Mouse (Mus musculus): Measurements from ENCODE around the gene Ankrd34a. TPM values are rescaled to one million over a fixed set of nuclear protein-coding genes. Genes with fewer than 3 reads are reported as not detected.
A peak's percentile ranks its signal among the peaks of the same experiment; 100 is the strongest.
"Not testable (repeated sequence)": the region's sequence is repeated elsewhere in the genome, so short reads cannot be mapped to it uniquely, and the experiment has no call there.

Gene Ankrd34a
- total RNA-seq, 2 experiments from 2014 or later: 55.7 to 56.8 TPM

DNA sequence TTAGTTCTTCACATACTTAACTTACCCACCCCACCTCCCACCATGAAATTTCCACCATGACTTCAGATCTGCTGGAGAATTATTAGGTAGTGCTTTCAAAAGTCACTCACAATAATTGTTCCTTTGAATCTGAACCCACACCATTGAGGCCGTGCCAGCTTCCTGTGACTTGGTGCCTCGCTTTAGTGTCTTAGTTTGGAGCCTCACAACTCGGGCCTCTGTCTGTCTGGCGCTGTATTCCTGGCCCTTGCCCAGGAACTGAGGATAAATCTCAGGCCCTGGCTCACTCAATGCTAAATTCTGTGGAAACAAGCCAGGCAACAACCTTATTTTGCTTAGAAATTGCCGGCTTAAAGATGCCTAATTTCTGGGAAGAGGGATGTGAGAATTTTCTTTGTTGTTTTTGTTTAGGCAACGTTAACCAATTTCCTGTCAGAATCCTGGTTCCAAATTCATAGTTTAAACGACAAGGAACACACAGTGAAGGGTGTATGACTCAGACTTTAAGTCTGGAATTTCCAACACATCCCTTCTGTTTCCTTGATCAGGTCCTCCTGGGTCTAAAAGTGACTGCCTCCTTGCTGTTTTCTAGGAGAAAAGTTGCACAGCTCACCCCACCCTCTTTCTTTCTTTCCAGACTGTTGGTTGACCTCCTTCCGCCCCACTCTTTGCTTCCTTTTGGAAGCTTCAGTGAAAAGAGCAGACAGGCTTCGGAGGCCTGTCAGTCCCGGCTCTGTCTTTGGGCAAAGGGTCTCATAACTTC is 5.7 kb downstream of the Ankrd34a start:
- DNase-seq (ENCODE audit: low spot score in 2 of 2): no peak

DNA sequence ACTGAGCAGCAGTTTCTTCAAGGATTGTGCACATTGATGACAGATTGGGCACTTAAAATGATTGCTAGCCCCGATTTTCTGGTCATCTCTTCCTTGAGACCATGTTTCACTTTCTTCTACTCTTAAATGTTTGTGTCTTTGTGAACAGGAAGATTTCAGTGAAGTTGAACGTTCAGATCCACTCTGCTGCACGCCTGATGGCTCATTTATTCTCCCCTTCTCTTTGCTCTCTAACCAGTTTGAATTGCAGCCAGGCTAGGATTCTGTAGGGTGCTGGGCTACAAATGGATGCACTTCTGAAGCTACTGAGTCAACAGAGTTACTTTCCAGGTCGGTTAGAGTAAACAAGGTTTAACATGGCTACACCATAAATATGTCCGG is 6.3 kb downstream of the Ankrd34a start:
- no peak for DNase-seq (ENCODE audit: low spot score in 2 of 2)

DNA sequence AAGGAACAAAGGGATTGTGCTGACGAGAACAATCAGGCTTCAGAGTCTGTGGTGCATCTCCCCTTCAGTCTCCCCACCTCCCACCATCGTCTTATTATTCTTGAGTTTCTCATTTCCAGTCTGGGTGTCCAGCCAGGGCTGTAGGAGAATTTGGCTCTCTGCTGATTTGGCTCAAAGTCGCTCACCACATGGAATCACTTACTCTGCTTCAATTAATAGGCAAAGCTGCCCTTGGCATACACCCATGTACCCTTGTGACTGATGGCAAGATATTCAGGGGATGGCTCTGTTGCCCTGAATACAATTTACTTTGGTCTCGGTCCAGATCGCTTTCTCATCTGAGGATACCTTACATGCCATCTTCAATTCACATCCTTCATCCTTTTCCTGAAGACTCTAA is 6.9 kb downstream of the Ankrd34a start:
- DNase-seq (ENCODE audit: low spot score in 2 of 2): no peak

GRCm38 (mm10) chr3:96606007-96606406 is 9.6 kb downstream of the Ankrd34a start:
- not testable (repeated sequence) for DNase-seq (ENCODE audit: low spot score in 2 of 2)

DNA sequence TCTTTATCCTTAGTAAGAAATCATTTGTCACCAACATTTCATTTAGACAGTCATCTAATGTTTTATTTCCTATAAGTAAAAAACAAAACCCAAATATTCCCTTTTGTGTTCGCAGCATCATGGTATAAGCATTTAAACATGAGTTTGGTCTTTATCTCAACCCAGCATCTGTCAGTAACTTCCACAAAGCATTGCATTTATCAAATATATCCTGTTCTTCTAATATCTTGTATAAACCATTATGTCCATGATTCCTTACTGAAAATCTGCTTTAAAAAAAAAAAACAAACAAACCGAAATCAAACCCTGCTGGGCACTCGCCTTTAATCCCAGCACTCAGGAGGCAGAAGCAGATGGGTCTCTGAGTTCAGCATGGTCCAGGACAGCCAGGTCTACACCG is 10.2 kb downstream of the Ankrd34a start:
- DNase-seq (ENCODE audit: low spot score in 2 of 2): no peak

DNA sequence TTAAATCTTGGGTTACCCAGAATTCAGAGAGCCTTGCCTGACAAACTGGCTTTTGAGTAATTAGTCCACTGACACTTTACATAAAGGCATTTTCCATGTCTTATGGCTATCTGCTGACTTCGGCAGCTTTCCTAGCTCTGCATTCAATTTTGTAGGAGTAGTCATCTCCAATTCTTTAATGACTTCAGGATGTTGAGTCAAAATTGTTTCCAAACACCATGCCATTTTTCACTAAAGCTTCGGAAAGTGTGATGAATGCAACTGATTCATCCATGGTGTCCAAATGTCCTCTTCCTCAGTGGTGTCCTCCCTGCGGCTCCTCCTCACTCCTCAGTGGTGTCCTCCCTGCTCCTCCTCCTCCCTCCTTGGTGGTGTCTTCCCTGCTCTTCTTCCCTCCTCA is 21.5 kb downstream of the Ankrd34a start:
- DNase-seq (ENCODE audit: low spot score in 2 of 2): no peak

GRCm38 (mm10) chr3:96623201-96623600 is 26.8 kb downstream of the Ankrd34a start:
- no peak for DNase-seq (ENCODE audit: low spot score in 2 of 2)

- peak; percentile 95 to 99 for DNase-seq (ENCODE audit: low spot score in 2 of 2)
Observed at GRCm38 (mm10) chr3:96629729-96630600, 33.5 kb downstream of the Ankrd34a start, which contains the start of gene Rbm8a. Gene Rbm8a (plus strand): TSS chr3:96629933.

- no peak for DNase-seq (ENCODE audit: low spot score in 2 of 2)
Observed at GRCm38 (mm10) chr3:96632058-96632457, 35.6 kb downstream of the Ankrd34a start.

DNA sequence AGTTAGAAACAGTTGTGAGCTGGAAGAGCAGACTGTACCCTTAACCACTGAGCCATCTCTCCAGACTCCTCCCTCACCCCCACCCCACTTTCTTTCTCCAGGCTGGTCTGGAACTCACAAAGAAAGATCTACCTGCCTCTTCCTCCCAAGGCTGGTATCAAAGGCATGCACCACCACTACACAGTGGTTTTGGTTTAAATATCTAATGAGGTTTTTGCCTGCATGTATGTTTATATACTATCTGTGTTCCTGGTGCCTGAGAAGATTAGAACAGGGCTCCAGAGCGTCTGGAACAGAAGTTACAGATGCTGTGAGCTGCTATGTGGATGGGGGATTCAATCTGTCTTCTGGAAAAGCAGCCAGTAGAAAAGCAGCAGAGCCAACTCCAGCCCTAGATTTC is 37.6 kb downstream of the Ankrd34a start:
- no peak for DNase-seq (ENCODE audit: low spot score in 2 of 2)

DNA sequence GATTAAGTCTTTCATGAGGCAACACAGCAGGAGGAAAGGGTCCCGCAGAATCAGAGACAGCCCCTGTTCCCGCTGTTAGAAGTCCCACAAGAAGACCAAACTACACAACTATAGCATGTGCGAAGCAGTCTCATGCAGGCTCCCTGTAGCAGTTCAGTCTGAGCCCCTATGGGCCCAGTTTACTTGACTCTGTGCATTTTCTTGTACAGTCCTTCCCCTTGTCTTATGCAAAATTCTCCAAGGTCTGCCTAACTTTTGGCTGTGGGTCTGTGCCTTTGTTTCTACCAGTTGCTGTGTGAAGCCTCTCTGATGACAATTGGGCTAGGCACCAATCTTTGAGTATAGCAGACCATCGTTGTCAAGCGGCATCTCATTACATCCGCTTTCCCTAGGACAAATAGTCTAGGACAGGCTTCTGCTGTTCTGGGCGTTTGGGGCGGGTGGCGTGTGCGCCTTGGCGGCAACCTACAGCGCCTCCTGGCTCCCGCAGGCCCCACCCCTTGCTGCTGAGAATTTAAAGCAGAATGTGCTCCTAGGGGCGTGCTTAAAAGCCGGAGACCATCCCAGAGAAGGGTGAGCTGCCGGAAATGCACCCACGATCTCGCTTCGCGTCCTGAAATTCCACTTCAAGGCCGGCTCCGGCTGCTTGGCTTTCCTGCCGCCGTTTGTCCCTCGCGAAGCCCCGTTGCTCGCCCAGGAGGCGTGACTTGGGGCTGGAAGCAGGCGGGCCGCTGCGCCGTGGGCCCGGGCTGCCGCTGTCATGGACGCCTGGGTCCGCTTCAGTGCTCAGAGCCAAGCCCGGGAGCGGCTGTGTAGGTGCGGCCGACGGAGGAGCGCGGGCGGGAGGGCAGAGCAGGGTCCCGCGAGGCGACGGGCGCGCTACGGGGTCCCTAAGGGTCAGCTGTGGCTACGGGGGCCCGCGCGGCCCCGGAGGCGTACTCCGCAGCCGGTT is 38.8 kb downstream of the Ankrd34a start, which contains the start of the genes Pex11b and Gm42957:
Pex11b (plus strand) TSS at position 449 of the 952 bp plus-strand sequence.
Gm42957 (plus strand) TSS at position 547 of the 952 bp plus-strand sequence.
- peak; percentile 84 to 93 for DNase-seq (ENCODE audit: low spot score in 2 of 2)

DNA sequence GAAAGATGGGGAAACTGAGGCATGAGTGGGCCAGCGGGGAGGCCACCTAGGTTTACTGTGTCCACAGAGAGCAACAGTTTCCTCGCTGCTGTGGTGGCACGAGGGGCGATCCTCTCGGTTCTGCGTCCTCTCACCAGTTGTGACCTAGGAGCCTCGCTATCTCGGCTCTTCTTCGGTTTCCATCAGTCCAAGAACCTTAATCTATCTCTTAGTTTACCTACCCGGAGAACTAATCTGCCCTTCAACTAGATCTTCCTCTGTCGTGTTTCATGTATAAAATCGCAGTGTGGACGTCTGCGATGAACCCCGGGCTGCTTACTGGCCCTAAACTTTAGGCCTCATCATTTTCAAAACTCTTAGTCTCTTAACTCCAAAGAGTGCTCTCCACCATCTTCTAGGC is 39.5 kb downstream of the Ankrd34a start:
- DNase-seq (ENCODE audit: low spot score in 2 of 2): no peak

DNA sequence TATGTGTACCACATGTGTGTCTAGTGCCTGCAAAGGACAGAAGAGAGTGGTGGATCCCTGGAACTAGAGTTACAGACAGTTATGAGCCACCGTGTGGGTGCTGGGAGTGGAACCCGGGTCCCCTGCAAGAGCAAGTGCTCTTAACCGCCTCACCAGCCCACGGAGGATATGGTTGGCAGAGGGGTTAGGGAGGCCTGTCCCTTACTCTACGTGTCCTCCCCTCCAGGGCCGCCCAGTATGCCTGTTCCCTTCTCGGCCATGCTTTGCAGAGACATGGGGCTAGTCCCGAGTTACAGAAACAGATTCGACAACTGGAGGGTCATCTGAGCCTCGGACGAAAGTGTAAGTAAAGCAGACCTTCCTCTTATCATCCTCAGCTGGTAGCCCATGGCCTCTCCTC is 40.0 kb downstream of the Ankrd34a start:
- DNase-seq (ENCODE audit: low spot score in 2 of 2): no peak

- peak in 1 of 2 experiments; percentile 70 for DNase-seq (ENCODE audit: low spot score in 2 of 2)
Observed at GRCm38 (mm10) chr3:96639219-96639618, 42.8 kb downstream of the Ankrd34a start.

DNA sequence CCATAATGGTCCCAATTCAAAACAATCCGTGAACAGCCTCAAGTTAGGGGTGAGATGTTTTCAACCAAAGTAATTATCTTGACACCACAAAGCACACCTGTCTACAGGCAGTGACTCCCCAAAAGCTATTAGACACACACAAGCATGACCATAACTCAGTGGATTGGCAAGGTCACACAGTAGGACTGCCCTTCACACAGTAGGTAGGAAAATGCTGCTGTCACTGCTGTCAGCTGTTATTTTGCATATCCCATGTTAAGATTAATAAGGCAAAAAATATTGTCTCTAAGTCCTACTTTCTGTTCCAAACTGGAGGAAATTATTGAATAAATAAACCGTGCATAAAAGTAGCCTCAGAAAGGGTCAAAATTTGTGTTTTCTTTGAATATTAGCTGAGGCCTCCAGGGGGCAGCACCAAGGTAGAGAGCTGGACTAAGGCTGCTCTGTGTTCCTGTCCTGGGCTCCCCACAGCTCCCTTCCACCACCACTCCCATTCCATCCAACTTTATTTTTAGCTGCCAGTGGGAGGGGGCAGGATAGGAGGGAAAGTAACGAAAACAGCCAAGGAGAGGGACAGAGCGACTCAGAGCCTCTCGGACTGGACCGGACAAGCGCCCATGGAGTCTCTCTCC is 48.7 kb downstream of the Ankrd34a start, which contains the start of gene Itga10:
Itga10 (plus strand) TSS at position 567 of the 632 bp plus-strand sequence.
- DNase-seq (ENCODE audit: low spot score in 2 of 2): peak in 1 of 2 experiments; percentile 27

DNA sequence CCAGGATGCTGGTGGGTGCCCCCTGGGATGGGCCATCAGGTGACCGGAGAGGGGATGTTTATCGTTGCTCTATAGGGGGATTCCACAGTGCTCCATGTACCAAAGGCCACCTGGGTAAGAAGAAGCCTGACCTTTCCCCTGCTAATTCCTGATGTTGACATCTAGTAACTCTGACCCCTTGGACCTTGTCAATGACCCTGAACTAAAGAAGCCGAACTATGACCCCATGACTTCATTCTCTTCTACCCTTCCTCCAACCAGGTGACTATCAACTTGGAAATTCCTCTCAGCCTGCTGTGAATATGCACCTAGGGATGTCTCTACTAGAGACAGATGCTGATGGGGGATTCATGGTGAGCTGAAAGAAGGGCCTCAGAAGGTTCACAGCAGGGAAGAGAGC is 50.9 kb downstream of the Ankrd34a start:
- no peak for DNase-seq (ENCODE audit: low spot score in 2 of 2)
